Mouse (Mus musculus): ENCODE data around the gene Olfr129.

Gene Olfr129

GRCm38 (mm10) chr17:38059979-38060378 lies at the start of gene Olfr129:
Gene Olfr129, minus strand, starts transcription at chr17:38060079.
- no peak for DNase-seq

GRCm38 (mm10) chr17:38088593-38088992 lies 28.7 kb upstream of the Olfr129 start, which contains the start of gene Olfr131:
Gene Olfr131, minus strand, starts transcription at chr17:38088693.
- no peak for DNase-seq

GRCm38 (mm10) chr17:38082364-38082763 lies 22.5 kb upstream of the Olfr129 start:
- DNase-seq = no peak

- no peak for DNase-seq
Measured at GRCm38 (mm10) chr17:38063621-38064020, 3.7 kb upstream of the Olfr129 start, which contains the start of gene Olfr130. Gene Olfr130, plus strand, starts transcription at chr17:38063921.

GRCm38 (mm10) chr17:38026297-38026696 lies 33.6 kb downstream of the Olfr129 start:
- DNase-seq = no peak

- DNase-seq = no peak
Measured at GRCm38 (mm10) chr17:38016341-38016740, 43.5 kb downstream of the Olfr129 start.

GRCm38 (mm10) chr17:38004996-38005395 lies 54.9 kb downstream of the Olfr129 start:
- DNase-seq = no peak

All from thymus, postnatal 25 days (tissue).